Mouse (Mus musculus): ENCODE measurements around the gene Megf11.

DNA sequence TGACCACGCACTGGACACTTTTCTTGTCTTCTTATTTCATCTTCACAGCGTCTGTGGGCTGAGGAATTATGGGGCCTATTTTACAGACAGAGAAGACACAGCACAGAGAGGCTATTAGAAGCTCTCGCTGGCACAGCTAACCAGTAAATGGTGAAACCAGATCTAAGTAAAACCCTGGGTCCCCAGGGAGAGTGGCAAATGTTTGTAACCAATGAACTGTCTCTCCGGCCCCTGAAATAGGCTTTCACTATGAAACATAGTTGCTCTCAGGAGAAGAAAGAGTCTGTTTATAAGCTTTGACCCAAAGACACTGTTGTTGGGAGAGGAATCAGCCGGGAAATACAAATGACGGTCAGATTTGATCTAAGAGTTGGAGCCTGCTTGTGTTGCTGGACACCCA is 162.9 kb downstream of the Megf11 start:
- no peak for TF ChIP-seq EP300 (IDR thresholded peaks at IDR 0.05)
- TF ChIP-seq CTCF (IDR thresholded peaks at IDR 0.05): no peak
